Mouse (Mus musculus): ENCODE measurements around the gene Trappc13. TPM values are rescaled to one million over a fixed set of nuclear protein-coding genes. Genes with fewer than 3 reads are reported as not detected.
A peak's percentile ranks its signal among the peaks of the same experiment; 100 is the strongest.

The Trappc13 gene
- total RNA-seq, 2 experiments from 2014 or later, result 34.4 to 37.4 TPM

GRCm38 (mm10) chr13:104122078-104122840 is 56.0 kb downstream of the Trappc13 start:
- no peak for DNase-seq
- intact Hi-C loops (cut with DNase I), result no loop called here

GRCm38 (mm10) chr13:104114827-104115226 is 63.4 kb downstream of the Trappc13 start:
- intact Hi-C loops (cut with DNase I), result no loop called here

GRCm38 (mm10) chr13:104113782-104114181 is 64.5 kb downstream of the Trappc13 start:
- no peak for DNase-seq
- intact Hi-C loops (cut with DNase I), result no loop called here

More at GRCm38 (mm10) chr13:104114827-104115226, 63.4 kb downstream of the Trappc13 start:
- DNase-seq, result no peak

GRCm38 (mm10) chr13:104112266-104112900 is 65.9 kb downstream of the Trappc13 start:
- DNase-seq, result no peak
- intact Hi-C loops (cut with DNase I), result no loop called here

- intact Hi-C loops (cut with DNase I), result no loop called here
- DNase-seq, result no peak
These were observed 67.7 kb downstream of the Trappc13 start for GRCm38 (mm10) chr13:104110526-104110925.

- no peak for DNase-seq
- intact Hi-C loops (cut with DNase I), result no loop called here
These were observed 68.3 kb downstream of the Trappc13 start for GRCm38 (mm10) chr13:104109816-104110521.

- intact Hi-C loops (cut with DNase I), result no loop called here
- DNase-seq, result peak; percentile 87 to 88
These were observed 68.9 kb downstream of the Trappc13 start, which contains the start of the genes Nln and Sgtb for GRCm38 (mm10) chr13:104109288-104109815. Gene Nln (minus strand): TSS chr13:104109614. Gene Sgtb (plus strand): TSS chr13:104109741.

- DNase-seq, result peak; percentile 24 to 40
- intact Hi-C loops (cut with DNase I), result no loop called here
These were observed 69.5 kb downstream of the Trappc13 start for GRCm38 (mm10) chr13:104108651-104109287.

- intact Hi-C loops (cut with DNase I), result no loop called here
- DNase-seq, result no peak
These were observed 76.5 kb downstream of the Trappc13 start for GRCm38 (mm10) chr13:104101606-104102235.

- no peak for DNase-seq
- intact Hi-C loops (cut with DNase I), result no loop called here
These were observed 77.9 kb downstream of the Trappc13 start for GRCm38 (mm10) chr13:104100416-104100815.

GRCm38 (mm10) chr13:104097190-104097589 is 81.1 kb downstream of the Trappc13 start:
- DNase-seq, result peak in 1 of 2 experiments; percentile 23
- intact Hi-C loops (cut with DNase I), result no loop called here

GRCm38 (mm10) chr13:104095955-104096354 is 82.3 kb downstream of the Trappc13 start:
- intact Hi-C loops (cut with DNase I), result no loop called here

GRCm38 (mm10) chr13:104094531-104095385 is 83.5 kb downstream of the Trappc13 start:
- intact Hi-C loops (cut with DNase I), result no loop called here
- peak; percentile 40 for DNase-seq

More at GRCm38 (mm10) chr13:104095955-104096354, 82.3 kb downstream of the Trappc13 start:
- no peak for DNase-seq

Other genes starting within 250 kb of the Trappc13 start
- 10 to 100 TPM; 21.6 to 21.8 TPM for gene Nln, start 68.9 kb downstream of the Trappc13 start, total RNA-seq (2021)
- 1 to 10 TPM; 2.0 to 2.1 TPM for gene Sgtb, start 68.7 kb downstream of the Trappc13 start, total RNA-seq (2021)
- gene Trim23, start 328 bp upstream of the Trappc13 start, total RNA-seq (2021), result 10 to 100 TPM; 19.6 to 20.7 TPM
- gene Cenpk, start 50.1 kb upstream of the Trappc13 start, total RNA-seq (2021), result 1 to 10 TPM; 3.8 to 5.5 TPM
- 10 to 100 TPM in 1 of 2 experiments, 1 to 10 TPM in 1; 8.8 to 10.2 TPM for gene Ppwd1, start 50.4 kb upstream of the Trappc13 start, total RNA-seq (2021)
- gene Adamts6, start 109.4 kb upstream of the Trappc13 start, total RNA-seq (2021), result 1 to 10 TPM; 6.5 to 9.6 TPM